22 mouse cellular contexts compared by ENCODE assay signal in genomic region chr13:111792975-111793287, GRCm38 (mm10).
"Had no signal": no experiment of that assay in that cellular context is flagged by ENCODE, and none has a peak within 500 bp of the region (broad histone marks: within the 10 kb centered on the region; RNA-seq: fewer than 3 reads in every experiment).

No protein-coding gene starts in this region.

- H3K27ac ChIP-seq: left cerebral cortex, adult 2 months; limb, embryonic 10.5 days; limb, embryonic 13.5 days; liver, embryonic 12.5 days; liver, embryonic 15.5 days; midbrain, embryonic 10.5 days; midbrain, embryonic 13.5 days; neural tube, embryonic 13.5 days; stomach, embryonic 15.5 days had no signal

- H3K4me2 ChIP-seq: limb, embryonic 13.5 days; liver, embryonic 12.5 days; liver, embryonic 15.5 days; midbrain, embryonic 13.5 days; neural tube, embryonic 13.5 days; stomach, embryonic 15.5 days had no signal

- H3K9me3 ChIP-seq: limb, embryonic 10.5 days; limb, embryonic 13.5 days; liver, embryonic 12.5 days; liver, embryonic 15.5 days; megakaryocyte, embryonic 14.5 days; midbrain, embryonic 10.5 days; midbrain, embryonic 13.5 days; neural tube, embryonic 13.5 days; stomach, embryonic 15.5 days had no signal

- DNase-seq: layer of hippocampus, postnatal 36 days; liver; lung, adult 18-20 months; retina, postnatal 1 day; right cerebral cortex, postnatal 25 days; spleen, adult 18-20 months; thymus, adult 2 months; thymus, postnatal 14 days; thymus, postnatal 4 days had no signal

- H3K27me3 ChIP-seq: limb, embryonic 13.5 days; liver, embryonic 12.5 days; liver, embryonic 15.5 days; midbrain, embryonic 13.5 days; neural tube, embryonic 13.5 days; stomach, embryonic 15.5 days had no signal

- ATAC-seq: intestine, postnatal 0 days; liver, embryonic 12.5 days; midbrain, embryonic 13.5 days; midbrain, embryonic 16.5 days had no signal

- H3K4me3 ChIP-seq: left cerebral cortex, adult 2 months; limb, embryonic 10.5 days; limb, embryonic 13.5 days; liver, embryonic 12.5 days; liver, embryonic 15.5 days; midbrain, embryonic 10.5 days; midbrain, embryonic 13.5 days; myocyte; neural tube, embryonic 13.5 days; stomach, embryonic 15.5 days had no signal

- H3K36me3 ChIP-seq: limb, embryonic 10.5 days; limb, embryonic 13.5 days; midbrain, embryonic 10.5 days; midbrain, embryonic 13.5 days; neural tube, embryonic 13.5 days; stomach, embryonic 15.5 days had no signal

- H3K9ac ChIP-seq: limb, embryonic 13.5 days; liver, embryonic 12.5 days; liver, embryonic 15.5 days; midbrain, embryonic 13.5 days; neural tube, embryonic 13.5 days; stomach, embryonic 15.5 days had no signal
